Mouse (Mus musculus) left cerebral cortex, postnatal 4 days (tissue): ENCODE measurements at regions not wholly inside any gene's neighbourhood (a gene's known extent, or its start where the extent isn't known, plus 50 kb on each side); places are given as distances from the start of the nearest gene placed in this dataset. TPM values are rescaled to one million over a fixed set of nuclear protein-coding genes. Genes with fewer than 3 reads are reported as not detected.

Experiments
- DNase-seq: peaks from one replicate; pipeline ENCODE4 v3.0.0-alpha.2; 2022
- intact Hi-C: fragments of 180-260 bp; cut with DNase I; formaldehyde crosslinking; loops from one replicate; pipeline ENCODE4 v1.15.1; 2025
- microRNA-seq: library from miRNA; unstranded; fragments of <30 nt; microRNA quantifications from one replicate; pipeline ENCODE4 v1.2.0, GENCODE M21; 2022

DNA sequence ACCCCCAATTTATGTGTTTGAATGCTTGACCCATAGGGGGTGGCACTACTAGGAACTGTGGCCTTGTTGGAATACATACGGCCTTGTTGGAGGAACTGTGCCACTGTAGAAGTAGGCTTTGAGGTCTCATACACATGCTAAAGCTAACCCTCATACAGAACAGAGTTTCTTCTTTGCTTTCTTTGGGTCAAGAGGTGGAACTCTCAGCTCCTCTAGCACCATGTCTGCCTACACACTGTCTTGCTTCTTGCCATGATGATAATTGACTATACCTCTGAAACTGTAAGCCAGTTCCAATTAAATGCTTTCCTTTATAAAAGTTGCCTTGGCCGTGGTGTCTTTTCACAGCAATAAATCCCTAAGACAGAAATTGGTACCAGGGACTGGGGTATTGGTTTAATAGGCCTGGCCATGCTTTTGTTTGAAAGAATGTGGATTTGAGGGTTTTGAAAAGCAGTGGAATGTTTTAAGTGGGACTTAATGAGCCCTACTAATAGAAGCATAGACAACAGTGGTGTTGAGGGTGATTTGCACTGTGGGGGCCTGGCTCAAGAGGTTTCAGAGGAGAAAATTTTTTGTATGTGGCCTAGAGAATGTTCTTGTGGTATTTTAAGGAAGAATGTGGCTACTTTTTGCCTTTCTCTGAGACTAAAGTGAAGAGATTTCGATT lies 468.7 kb upstream of the Fat1 start:
- intact Hi-C loops: no loop called here
- no peak for DNase-seq

DNA sequence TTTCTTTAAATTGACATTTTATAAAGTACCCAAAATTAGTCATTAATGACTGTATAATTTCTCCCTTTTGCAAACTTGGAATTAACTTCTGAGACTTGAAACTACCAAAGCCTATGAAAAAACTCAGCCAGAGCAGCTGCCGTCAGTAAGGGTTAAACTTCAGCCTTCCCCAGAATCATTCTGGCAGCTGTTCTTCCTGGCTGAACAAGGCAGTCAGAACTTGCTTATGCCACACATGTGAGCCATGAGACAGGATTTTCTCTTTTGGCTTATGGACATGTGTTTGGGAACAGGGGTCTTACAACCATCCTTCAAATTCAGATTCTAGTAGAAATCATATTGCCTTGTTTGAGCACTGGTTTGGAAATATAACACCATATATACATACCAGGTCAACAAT lies 422.4 kb upstream of the Fat1 start:
- intact Hi-C loops: no loop called here
- no peak for DNase-seq

DNA sequence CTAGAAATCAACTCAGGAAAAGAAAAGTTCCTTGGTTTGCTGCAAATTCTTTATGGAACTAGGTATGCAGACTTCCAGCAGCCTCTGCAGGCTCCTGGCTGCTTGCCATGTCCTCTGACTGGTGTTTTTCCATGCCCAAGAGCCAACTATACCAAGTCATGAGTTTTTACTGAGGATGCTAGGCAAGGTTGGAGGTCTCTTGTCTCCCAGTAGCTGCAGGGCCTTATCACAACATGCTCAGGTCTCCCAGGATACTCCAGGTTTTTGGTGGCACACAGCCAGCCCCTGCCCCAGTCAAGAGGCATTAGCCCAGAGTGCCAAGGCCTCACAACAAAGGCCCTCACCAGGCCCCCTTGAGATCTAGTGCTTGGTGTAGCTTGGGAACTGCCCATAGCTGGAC lies 409.3 kb upstream of the Fat1 start:
- DNase-seq: peak; percentile 27
- intact Hi-C loops: no loop called here

DNA sequence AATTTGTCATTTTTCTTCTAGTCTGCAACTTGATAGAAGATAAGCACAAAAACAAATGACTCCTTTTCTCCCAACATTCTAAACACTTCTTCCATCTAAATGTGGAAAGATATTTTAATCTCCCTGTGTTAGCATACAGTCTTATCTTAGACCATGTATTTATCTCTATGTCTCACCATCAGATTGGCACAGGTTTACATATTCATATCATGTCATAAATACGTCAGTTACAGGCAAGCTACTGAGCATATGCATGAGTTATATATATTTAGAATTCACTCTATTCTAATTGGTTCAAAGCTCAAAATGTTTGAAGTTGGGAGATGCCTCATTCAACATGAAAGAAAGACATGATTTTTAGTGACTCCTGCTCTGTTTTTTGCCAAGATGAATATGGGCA lies 405.6 kb upstream of the Fat1 start:
- no peak for DNase-seq
- intact Hi-C loops: no loop called here

DNA sequence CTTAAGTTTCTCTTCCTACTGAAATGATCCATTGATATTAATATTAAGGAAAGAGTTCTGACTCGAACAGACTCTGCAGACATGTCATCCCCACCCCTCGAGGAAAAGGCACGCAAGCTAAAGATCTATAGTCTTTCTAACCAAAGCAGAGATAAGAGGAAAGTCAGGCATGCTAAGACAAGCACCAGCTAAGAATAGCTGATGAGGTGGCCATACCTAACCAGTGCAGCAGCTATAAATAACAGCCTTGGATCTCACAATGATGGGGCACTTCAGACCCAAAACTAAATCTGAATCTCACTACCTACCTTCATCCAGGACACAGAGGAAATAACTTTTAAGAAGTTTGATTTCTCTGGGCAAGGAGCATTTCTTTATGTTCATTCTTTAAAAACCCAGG lies 386.4 kb upstream of the Fat1 start:
- no peak for DNase-seq
- intact Hi-C loops: no loop called here

DNA sequence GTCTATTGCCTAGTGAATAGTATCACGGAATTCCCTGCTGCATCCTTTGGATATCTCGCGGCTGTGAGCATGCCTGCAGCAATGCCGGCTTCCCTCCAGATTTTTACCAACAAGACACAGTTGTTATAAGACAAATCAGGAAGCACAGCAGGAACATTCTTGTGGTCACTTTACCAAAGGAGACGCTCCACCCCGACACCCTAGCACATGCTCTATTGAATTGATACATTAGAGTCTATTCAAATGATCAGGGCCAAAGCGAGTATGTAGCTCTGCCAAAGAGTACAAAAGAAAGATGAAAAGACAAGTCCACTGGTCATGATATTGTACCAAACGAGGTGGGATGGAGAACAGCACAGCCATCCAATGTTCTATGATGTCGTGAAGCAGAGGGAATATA lies 376.1 kb upstream of the Fat1 start:
- intact Hi-C loops: no loop called here

DNA sequence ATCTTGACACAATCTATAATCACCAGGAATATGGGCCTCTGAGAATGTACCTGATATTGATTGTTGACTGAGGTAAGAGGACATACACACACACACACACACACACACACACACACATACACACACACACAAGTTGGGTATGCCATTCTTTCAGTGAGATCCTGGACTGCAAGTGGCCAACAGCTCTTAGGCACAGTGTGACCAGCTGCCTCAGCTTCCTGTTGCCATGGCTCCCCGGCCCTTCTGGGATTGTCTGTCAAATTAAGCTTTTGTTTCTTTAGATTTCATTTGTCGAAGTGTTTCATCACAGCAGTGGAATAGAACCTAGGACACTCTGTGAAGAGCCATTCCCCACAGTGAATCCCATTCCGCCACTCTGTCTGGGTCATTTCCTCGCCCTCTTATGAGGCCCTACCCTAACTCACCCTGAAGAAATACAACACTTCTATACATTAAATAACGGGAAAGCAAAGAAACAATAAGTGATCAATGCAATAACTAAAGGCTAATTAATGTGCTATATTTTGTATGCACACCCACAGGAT lies 358.9 kb upstream of the Fat1 start:
- peak; percentile 28 for DNase-seq
- intact Hi-C loops: no loop called here

More for the DNA sequence above, 376.1 kb upstream of the Fat1 start:
- no peak for DNase-seq

DNA sequence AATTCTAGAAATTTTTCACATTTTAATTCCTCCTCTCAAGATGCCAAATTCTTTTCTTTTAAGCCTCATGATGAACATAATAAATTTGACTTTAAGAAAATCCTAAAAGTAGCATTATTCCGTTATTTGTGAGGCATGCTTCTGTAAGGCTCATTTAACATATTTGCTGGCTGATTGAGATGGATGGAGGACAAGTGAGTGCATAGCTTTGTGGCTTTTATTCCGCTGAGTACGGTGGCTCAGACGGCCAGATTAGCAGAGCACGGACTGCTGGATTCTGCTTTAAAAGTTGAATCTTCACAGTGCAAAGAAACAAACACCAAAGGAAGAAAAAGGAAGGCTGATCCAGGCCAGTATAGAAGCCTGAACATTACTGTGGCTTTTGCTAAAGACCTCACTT lies 358.3 kb upstream of the Fat1 start:
- intact Hi-C loops: no loop called here
- no peak for DNase-seq

Small RNAs in the stretch of these regions (microRNA-seq; reads per million reads assigned to microRNA genes)
- gene Gm26241: not detected
